ENCODE assay signal across 32 mouse cellular contexts in the genomic region with DNA sequence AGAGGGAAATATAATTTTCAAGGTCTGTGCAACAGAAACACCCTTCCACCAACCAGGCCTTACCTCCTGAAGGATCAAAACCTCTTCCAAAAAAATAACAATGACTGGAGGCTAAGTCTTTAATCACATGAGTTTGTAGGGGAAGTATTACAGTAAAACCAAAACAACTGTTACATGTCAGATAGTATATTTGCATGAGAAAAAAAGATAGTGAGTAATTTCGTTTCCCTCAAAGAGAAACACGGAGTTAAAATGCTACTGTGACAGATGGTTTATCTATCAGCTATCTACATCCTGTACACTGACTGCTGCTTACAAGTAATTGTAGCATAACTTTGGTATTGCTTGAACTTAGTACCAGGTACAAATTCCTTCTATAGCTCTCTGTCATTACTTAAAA.
"Had no signal": no experiment of that assay in that cellular context is flagged by ENCODE, and none has a peak within 500 bp of the region (broad histone marks: within the 10 kb centered on the region; RNA-seq: fewer than 3 reads in every experiment).

No protein-coding gene starts in this region.

- H3K27me3 ChIP-seq: heart, embryonic 12.5 days; heart, embryonic 13.5 days; heart, embryonic 15.5 days; hindbrain, embryonic 12.5 days; hindbrain, embryonic 13.5 days; hindbrain, embryonic 15.5 days; intestine, embryonic 15.5 days; kidney, embryonic 15.5 days had no signal

- H3K36me3 ChIP-seq: heart, embryonic 10.5 days; heart, embryonic 12.5 days; heart, embryonic 13.5 days; heart, embryonic 15.5 days; hindbrain, embryonic 10.5 days; hindbrain, embryonic 12.5 days; hindbrain, embryonic 13.5 days; hindbrain, embryonic 15.5 days; intestine, embryonic 15.5 days; kidney, embryonic 15.5 days had no signal

- H3K4me3 ChIP-seq: heart, embryonic 10.5 days; heart, embryonic 12.5 days; heart, embryonic 13.5 days; heart, embryonic 15.5 days; hindbrain, embryonic 10.5 days; hindbrain, embryonic 12.5 days; hindbrain, embryonic 13.5 days; hindbrain, embryonic 15.5 days; intestine, embryonic 15.5 days; kidney, embryonic 15.5 days; layer of hippocampus, adult 2 months; left cerebral cortex, adult 2 months had no signal

- H3K9ac ChIP-seq: heart, embryonic 12.5 days; heart, embryonic 13.5 days; heart, embryonic 15.5 days; hindbrain, embryonic 12.5 days; hindbrain, embryonic 13.5 days; hindbrain, embryonic 14.5 days; hindbrain, embryonic 15.5 days; intestine, embryonic 15.5 days; kidney, embryonic 15.5 days had no signal

- H3K4me2 ChIP-seq: heart, embryonic 11.5 days; heart, embryonic 12.5 days; heart, embryonic 13.5 days; heart, embryonic 15.5 days; hindbrain, embryonic 12.5 days; hindbrain, embryonic 13.5 days; hindbrain, embryonic 14.5 days; hindbrain, embryonic 15.5 days; intestine, embryonic 15.5 days; kidney, embryonic 15.5 days had no signal

- H3K9me3 ChIP-seq: heart, embryonic 10.5 days; heart, embryonic 12.5 days; heart, embryonic 13.5 days; heart, embryonic 15.5 days; hindbrain, embryonic 10.5 days; hindbrain, embryonic 12.5 days; hindbrain, embryonic 13.5 days; hindbrain, embryonic 15.5 days; intestine, embryonic 15.5 days; kidney, embryonic 15.5 days had no signal

- H3K27ac ChIP-seq: heart, embryonic 10.5 days; heart, embryonic 13.5 days; heart, embryonic 15.5 days; hindbrain, embryonic 10.5 days; hindbrain, embryonic 12.5 days; hindbrain, embryonic 13.5 days; hindbrain, embryonic 14.5 days; hindbrain, embryonic 15.5 days; hindbrain, postnatal 0 days; intestine, embryonic 15.5 days; kidney, embryonic 15.5 days; kidney, postnatal 0 days; layer of hippocampus, adult 2 months; left cerebral cortex, adult 2 months had no signal

- H3K4me1 ChIP-seq: heart, embryonic 10.5 days; heart, embryonic 12.5 days; heart, embryonic 13.5 days; heart, embryonic 15.5 days; hindbrain, embryonic 10.5 days; hindbrain, embryonic 12.5 days; hindbrain, embryonic 15.5 days; intestine, embryonic 15.5 days; kidney, embryonic 15.5 days had no signal

- DNase-seq: heart, postnatal 10 days; heart, postnatal 14 days; heart, postnatal 36 days; heart, postnatal 4 days; kidney, adult 11 months; kidney, adult 18-20 months; kidney, adult 2 months; kidney, adult 8-10 months; kidney, adult 9 months; kidney, postnatal 10 days; kidney, postnatal 14 days; kidney, postnatal 25 days; kidney, postnatal 36 days; kidney, postnatal 4 days; layer of hippocampus, adult 9-11 months; layer of hippocampus, postnatal 36 days had no signal
